Mouse (Mus musculus): ENCODE measurements at regions not wholly inside any gene's neighbourhood (a gene's known extent, or its start where the extent isn't known, plus 50 kb on each side); places are given as distances from the start of the nearest gene placed in this dataset.

DNA sequence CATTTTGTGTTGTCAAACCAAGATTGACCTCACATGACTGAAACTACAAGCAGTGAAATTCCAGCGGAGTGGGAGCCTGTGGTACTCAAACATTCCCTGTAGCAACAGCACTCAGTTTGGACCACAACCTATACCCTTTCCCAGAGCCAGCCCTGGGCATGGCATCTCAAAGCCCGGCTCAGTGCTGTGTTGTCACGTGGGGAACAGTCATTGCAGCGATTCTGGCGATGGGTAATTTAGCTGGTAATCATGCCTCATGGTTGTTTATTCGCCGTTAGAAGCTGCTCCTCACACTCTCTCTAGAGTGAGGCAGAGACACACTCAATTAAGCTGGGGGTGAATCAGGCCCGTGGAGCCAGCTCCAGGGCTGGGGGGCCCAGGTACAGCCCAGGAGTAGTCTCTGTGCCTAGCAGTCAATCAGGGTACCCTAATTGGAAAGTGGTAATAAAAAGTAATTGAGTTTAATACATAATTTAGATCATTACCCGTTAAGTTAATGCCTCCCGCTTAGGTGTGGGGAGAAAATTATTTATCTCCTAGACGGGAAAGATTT, 85.5 kb upstream of the A530016L24Rik start:
- no peak overlapping the region for H3K4me3 ChIP-seq (ENCODE audit: low read depth, low read length)
- no peaks in the 10 kb centered on the region for H3K36me3 ChIP-seq (ENCODE audit: control insufficient read depth, insufficient read depth, low read length)
- H3K27ac ChIP-seq (ENCODE audit: low read depth, low read length), result no peak overlapping the region
- 84% methylated on average over 11 of the region's 11 CpGs for WGBS
- peaks cover 2% of the 10 kb centered on the region; the same call in 1 of the 2 replicates for H3K27me3 ChIP-seq (ENCODE audit: control insufficient read depth, insufficient read depth, low read length)
- no peak overlapping the region for H3K4me2 ChIP-seq (replicated peaks; ENCODE audit: low read depth, low read length)
- H3K4me1 ChIP-seq (replicated peaks; ENCODE audit: control insufficient read depth, insufficient read depth, low read length), result no peaks in the 10 kb centered on the region
- no peak for DNase-seq (ENCODE audit: low spot score)
- no peak overlapping the region for H3K9ac ChIP-seq (ENCODE audit: low read depth, low read length)
- no peak for ATAC-seq (ENCODE audit: low FRiP score)
- no peaks in the 10 kb centered on the region for H3K9me3 ChIP-seq (ENCODE audit: control insufficient read depth, low read length)

DNA sequence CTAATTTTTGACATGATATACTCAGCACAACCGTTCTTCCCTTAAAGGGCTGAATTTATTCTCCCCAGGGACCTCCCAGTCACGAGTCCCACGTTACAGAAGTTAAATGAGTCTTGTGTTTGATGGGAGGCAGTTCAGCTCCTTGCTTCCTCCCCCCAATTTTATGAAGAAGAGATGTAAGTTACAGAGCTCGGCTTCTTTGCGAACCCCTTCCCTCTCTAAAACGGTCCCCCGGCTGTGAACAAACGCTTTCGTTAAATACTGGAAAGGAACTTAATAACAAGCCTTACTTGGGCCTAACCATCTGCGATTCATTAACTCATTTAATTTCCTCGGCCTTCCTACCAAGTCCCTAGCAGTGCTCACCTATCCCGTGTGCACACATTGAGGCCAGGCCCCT, 84.9 kb upstream of the A530016L24Rik start:
- Histone ChIP-seq H3K27ac (ENCODE audit: low read depth, low read length) (no peak overlapping the region), H3K4me1 (replicated peaks; ENCODE audit: control insufficient read depth, insufficient read depth, low read length) (no peaks in the 10 kb centered on the region), H3K27me3 (ENCODE audit: control insufficient read depth, insufficient read depth, low read length) (peaks cover 2% of the 10 kb centered on the region; the same call in 1 of the 2 replicates), H3K36me3 (ENCODE audit: control insufficient read depth, insufficient read depth, low read length) (no peaks in the 10 kb centered on the region), H3K9me3 (ENCODE audit: control insufficient read depth, low read length) (no peaks in the 10 kb centered on the region), H3K4me3 (ENCODE audit: low read depth, low read length) (no peak overlapping the region), H3K9ac (ENCODE audit: low read depth, low read length) (no peak overlapping the region), H3K4me2 (replicated peaks; ENCODE audit: low read depth, low read length) (no peak overlapping the region)
- DNase-seq (ENCODE audit: low spot score), result no peak
- no peak for ATAC-seq (ENCODE audit: low FRiP score)
- WGBS, result 74% methylated on average over 12 of the region's 12 CpGs

DNA sequence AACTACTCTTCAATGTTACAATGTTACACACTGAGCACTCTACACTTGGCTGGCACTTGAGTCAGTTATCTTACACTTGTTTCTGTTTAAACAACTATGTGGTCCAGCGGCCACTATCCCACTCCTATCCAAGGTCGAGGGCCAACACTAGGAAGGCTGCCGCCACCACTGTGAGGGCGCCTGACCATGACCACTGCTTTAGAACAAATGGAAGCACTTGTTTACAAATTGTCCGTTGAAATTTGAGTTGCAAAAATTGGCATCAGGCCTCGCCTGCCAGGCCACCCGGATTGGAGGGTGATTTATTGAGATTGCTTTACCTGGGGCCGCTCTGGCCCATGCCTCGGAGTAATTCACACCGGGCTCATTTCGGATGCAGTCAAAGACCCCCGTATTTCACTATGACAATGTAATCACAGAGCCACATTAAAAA, 83.5 kb upstream of the A530016L24Rik start:
- Histone ChIP-seq H3K27ac (ENCODE audit: low read depth, low read length) (no peak overlapping the region), H3K4me2 (replicated peaks; ENCODE audit: low read depth, low read length) (no peak overlapping the region), H3K9ac (ENCODE audit: low read depth, low read length) (no peak overlapping the region), H3K4me3 (ENCODE audit: low read depth, low read length) (no peak overlapping the region), H3K9me3 (ENCODE audit: control insufficient read depth, low read length) (no peaks in the 10 kb centered on the region), H3K4me1 (replicated peaks; ENCODE audit: control insufficient read depth, insufficient read depth, low read length) (no peaks in the 10 kb centered on the region), H3K36me3 (ENCODE audit: control insufficient read depth, insufficient read depth, low read length) (no peaks in the 10 kb centered on the region), H3K27me3 (ENCODE audit: control insufficient read depth, insufficient read depth, low read length) (no peaks in the 10 kb centered on the region)
- WGBS, result 77% methylated on average over 12 of the region's 12 CpGs
- DNase-seq (ENCODE audit: low spot score) (no peak), ATAC-seq (ENCODE audit: low FRiP score) (no peak)

DNA sequence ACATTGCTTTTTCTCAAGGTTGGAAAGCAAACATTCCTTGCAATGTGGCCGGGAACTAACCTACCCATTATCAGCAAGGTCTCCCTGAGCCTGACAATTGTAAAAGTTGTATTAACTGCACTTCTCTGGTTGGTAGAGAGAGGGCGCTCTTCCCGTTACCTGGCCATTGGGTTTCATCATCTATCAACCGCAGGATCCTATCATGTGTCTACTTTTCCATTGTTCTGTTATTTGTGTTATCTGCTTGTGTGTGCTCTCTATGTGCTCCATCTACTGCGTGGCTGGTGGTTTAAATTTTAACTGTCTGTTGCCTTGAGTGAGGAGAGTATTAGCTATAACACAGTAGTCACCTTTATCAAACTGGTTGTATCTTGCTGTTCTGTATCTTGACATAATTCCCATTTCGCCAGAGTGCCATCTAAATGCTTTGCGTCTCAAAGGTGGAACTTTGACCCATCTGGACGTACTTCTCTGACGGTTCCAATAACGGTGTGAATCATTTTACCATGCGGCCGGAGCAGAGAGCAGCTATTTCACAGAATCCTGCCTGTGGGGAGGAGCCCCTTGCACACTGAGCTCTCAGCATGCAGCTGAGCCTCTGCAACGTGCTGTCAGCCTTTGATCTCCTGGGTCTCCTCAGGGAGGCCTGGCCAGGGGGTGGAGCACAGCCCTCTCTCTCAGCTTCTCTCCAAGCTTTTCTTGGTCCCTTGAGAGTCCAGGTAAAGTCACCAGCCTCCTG, 77.5 kb upstream of the A530016L24Rik start:
- no peaks in the 10 kb centered on the region for H3K27me3 ChIP-seq (ENCODE audit: control insufficient read depth, insufficient read depth, low read length)
- H3K4me1 ChIP-seq (replicated peaks; ENCODE audit: control insufficient read depth, insufficient read depth, low read length), result no peaks in the 10 kb centered on the region
- WGBS, result 13% methylated on average over 13 of the region's 13 CpGs
- no peak overlapping the region for H3K27ac ChIP-seq (ENCODE audit: low read depth, low read length)
- DNase-seq (ENCODE audit: low spot score) (peak; percentile 37), ATAC-seq (ENCODE audit: low FRiP score) (no peak)
- no peak overlapping the region for H3K4me3 ChIP-seq (ENCODE audit: low read depth, low read length)
- no peaks in the 10 kb centered on the region for H3K36me3 ChIP-seq (ENCODE audit: control insufficient read depth, insufficient read depth, low read length)
- no peak overlapping the region for H3K9ac ChIP-seq (ENCODE audit: low read depth, low read length)
- H3K9me3 ChIP-seq (ENCODE audit: control insufficient read depth, low read length), result no peaks in the 10 kb centered on the region
- no peak overlapping the region for H3K4me2 ChIP-seq (replicated peaks; ENCODE audit: low read depth, low read length)

DNA sequence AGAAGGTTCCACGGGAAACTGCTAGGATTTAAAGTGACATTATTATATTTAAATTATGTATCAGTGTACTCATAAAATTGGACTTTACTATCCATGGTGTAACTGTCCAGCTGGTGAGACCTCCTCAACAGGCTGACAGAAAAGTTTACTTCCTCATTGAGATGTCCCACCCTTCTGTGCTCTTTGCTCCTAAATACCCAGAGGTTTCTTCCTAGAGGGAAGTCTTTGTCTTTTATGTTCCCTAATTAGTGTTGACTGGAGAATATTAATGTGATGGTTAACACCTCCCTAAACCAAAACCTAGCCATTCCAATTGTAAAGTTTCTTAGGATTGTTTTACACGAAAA, 76.9 kb upstream of the A530016L24Rik start:
- Histone ChIP-seq H3K4me2 (replicated peaks; ENCODE audit: low read depth, low read length) (no peak overlapping the region), H3K4me3 (ENCODE audit: low read depth, low read length) (no peak overlapping the region), H3K9ac (ENCODE audit: low read depth, low read length) (no peak overlapping the region), H3K9me3 (ENCODE audit: control insufficient read depth, low read length) (no peaks in the 10 kb centered on the region), H3K36me3 (ENCODE audit: control insufficient read depth, insufficient read depth, low read length) (no peaks in the 10 kb centered on the region), H3K4me1 (replicated peaks; ENCODE audit: control insufficient read depth, insufficient read depth, low read length) (no peaks in the 10 kb centered on the region), H3K27ac (ENCODE audit: low read depth, low read length) (no peak overlapping the region), H3K27me3 (ENCODE audit: control insufficient read depth, insufficient read depth, low read length) (no peaks in the 10 kb centered on the region)
- ATAC-seq (ENCODE audit: low FRiP score), result no peak
- 45% methylated on average over 2 of the region's 2 CpGs for WGBS
- no peak for DNase-seq (ENCODE audit: low spot score)

DNA sequence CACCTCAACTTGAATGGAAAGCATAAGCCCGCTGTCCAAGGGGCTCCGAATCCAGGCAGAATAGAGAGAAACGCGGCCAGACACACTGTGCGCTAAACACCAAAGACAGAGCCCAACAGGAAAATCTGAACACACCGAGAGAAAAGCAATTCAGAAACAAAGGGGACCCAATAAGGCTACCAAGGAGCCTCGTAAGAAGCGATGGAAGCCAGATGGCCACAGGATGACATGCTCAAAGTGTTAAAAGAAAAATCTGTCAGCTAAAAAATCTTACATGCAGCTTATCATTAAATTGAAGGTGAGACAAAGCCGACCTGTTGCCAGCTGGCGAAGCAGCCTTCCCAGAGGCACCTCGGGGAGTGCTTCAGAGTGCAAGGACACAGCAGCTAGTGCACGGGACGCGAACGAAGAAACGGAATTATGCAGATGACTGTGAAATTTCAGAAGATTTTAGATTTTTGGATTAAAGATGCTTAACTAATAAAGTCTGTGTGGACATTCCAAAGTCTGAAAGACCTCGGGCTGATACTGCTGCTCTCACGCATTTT, 73.2 kb upstream of the A530016L24Rik start:
- Histone ChIP-seq H3K4me3 (ENCODE audit: low read depth, low read length) (no peak overlapping the region), H3K4me1 (replicated peaks; ENCODE audit: control insufficient read depth, insufficient read depth, low read length) (no peaks in the 10 kb centered on the region), H3K27me3 (ENCODE audit: control insufficient read depth, insufficient read depth, low read length) (no peaks in the 10 kb centered on the region), H3K9me3 (ENCODE audit: control insufficient read depth, low read length) (no peaks in the 10 kb centered on the region), H3K36me3 (ENCODE audit: control insufficient read depth, insufficient read depth, low read length) (no peaks in the 10 kb centered on the region), H3K27ac (ENCODE audit: low read depth, low read length) (no peak overlapping the region), H3K4me2 (replicated peaks; ENCODE audit: low read depth, low read length) (no peak overlapping the region), H3K9ac (ENCODE audit: low read depth, low read length) (no peak overlapping the region)
- ATAC-seq (ENCODE audit: low FRiP score) (no peak), DNase-seq (ENCODE audit: low spot score) (no peak)
- WGBS, result 85% methylated on average over 18 of the region's 18 CpGs

DNA sequence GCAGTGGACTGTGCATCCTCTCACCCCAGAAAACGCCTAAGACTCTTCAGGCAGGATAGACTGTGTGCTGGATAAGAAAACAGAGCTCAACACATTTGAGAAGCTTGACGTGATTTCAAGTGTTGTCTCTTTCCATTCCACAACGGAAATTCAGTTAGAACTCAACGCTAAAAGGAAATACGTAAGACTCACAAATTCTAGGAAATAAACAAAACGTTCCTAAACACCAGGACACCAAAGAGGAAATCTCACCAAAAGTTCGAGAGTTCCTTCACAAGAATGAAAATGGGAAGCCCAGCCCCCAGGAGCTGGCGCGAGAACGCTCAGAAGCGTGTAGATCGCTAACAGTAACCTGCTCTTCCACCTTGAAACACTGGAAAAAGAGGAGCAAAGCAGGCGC, 72.7 kb upstream of the A530016L24Rik start:
- no peak overlapping the region for H3K4me2 ChIP-seq (replicated peaks; ENCODE audit: low read depth, low read length)
- H3K9ac ChIP-seq (ENCODE audit: low read depth, low read length), result no peak overlapping the region
- no peak for ATAC-seq (ENCODE audit: low FRiP score)
- no peaks in the 10 kb centered on the region for H3K4me1 ChIP-seq (replicated peaks; ENCODE audit: control insufficient read depth, insufficient read depth, low read length)
- no peaks in the 10 kb centered on the region for H3K36me3 ChIP-seq (ENCODE audit: control insufficient read depth, insufficient read depth, low read length)
- 86% methylated on average over 13 of the region's 13 CpGs for WGBS
- no peaks in the 10 kb centered on the region for H3K27me3 ChIP-seq (ENCODE audit: control insufficient read depth, insufficient read depth, low read length)
- no peak overlapping the region for H3K4me3 ChIP-seq (ENCODE audit: low read depth, low read length)
- no peak overlapping the region for H3K27ac ChIP-seq (ENCODE audit: low read depth, low read length)
- H3K9me3 ChIP-seq (ENCODE audit: control insufficient read depth, low read length), result no peaks in the 10 kb centered on the region
- no peak for DNase-seq (ENCODE audit: low spot score)

DNA sequence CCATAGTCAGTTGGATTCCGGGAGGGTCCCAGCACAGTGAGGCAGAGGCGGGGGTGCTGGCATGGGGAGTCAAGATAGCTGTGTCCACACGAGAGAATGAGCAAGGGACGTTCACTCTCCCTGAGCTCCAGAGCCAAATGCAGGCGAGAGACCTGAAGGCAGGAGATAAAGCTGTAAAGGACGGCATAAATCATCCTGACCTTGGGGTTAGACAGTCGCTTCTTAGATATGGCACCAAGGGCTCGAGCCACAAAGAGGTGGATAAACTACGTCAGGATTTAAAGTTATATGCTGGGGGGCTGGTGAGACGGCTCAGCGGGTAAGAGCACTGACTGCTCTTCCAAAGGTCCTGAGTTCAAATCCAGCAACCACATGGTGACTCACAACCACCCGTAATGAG, 70.6 kb upstream of the A530016L24Rik start:
- H3K9ac ChIP-seq (ENCODE audit: low read depth, low read length), result no peak overlapping the region
- no peaks in the 10 kb centered on the region for H3K27me3 ChIP-seq (ENCODE audit: control insufficient read depth, insufficient read depth, low read length)
- DNase-seq (ENCODE audit: low spot score), result no peak
- no peak for ATAC-seq (ENCODE audit: low FRiP score)
- no peak overlapping the region for H3K4me2 ChIP-seq (replicated peaks; ENCODE audit: low read depth, low read length)
- H3K4me3 ChIP-seq (ENCODE audit: low read depth, low read length), result no peak overlapping the region
- H3K36me3 ChIP-seq (ENCODE audit: control insufficient read depth, insufficient read depth, low read length), result no peaks in the 10 kb centered on the region
- no peak overlapping the region for H3K27ac ChIP-seq (ENCODE audit: low read depth, low read length)
- no peaks in the 10 kb centered on the region for H3K4me1 ChIP-seq (replicated peaks; ENCODE audit: control insufficient read depth, insufficient read depth, low read length)
- WGBS, result 82% methylated on average over 12 of the region's 12 CpGs
- no peaks in the 10 kb centered on the region for H3K9me3 ChIP-seq (ENCODE audit: control insufficient read depth, low read length)

DNA sequence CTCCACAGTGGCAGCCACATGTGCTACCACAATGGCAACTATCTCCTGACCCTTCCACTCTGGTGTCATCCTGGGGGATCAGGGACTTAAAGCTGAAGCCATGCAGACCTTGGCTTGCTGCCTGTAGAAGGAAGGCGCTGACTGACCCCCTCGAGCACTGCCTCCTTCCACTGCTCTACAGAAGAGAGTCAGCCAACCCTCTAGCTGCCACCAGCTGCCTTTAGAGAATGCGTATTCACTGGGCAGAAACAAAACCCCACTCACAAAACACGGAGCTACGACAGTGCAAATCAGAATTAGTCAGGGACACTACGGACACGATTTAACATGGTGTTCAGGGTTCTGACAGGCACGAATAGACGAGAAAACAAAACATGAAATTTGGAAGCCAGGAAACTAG, 67.1 kb upstream of the A530016L24Rik start:
- H3K27ac ChIP-seq (ENCODE audit: low read depth, low read length), result no peak overlapping the region
- DNase-seq (ENCODE audit: low spot score) (no peak), ATAC-seq (ENCODE audit: low FRiP score) (no peak)
- H3K27me3 ChIP-seq (ENCODE audit: control insufficient read depth, insufficient read depth, low read length), result no peaks in the 10 kb centered on the region
- H3K9me3 ChIP-seq (ENCODE audit: control insufficient read depth, low read length), result no peaks in the 10 kb centered on the region
- H3K4me2 ChIP-seq (replicated peaks; ENCODE audit: low read depth, low read length), result no peak overlapping the region
- H3K4me3 ChIP-seq (ENCODE audit: low read depth, low read length), result no peak overlapping the region
- no peaks in the 10 kb centered on the region for H3K4me1 ChIP-seq (replicated peaks; ENCODE audit: control insufficient read depth, insufficient read depth, low read length)
- 62% methylated on average over 9 of the region's 9 CpGs for WGBS
- H3K9ac ChIP-seq (ENCODE audit: low read depth, low read length), result no peak overlapping the region
- no peaks in the 10 kb centered on the region for H3K36me3 ChIP-seq (ENCODE audit: control insufficient read depth, insufficient read depth, low read length)

All from hindbrain, embryonic 11.5 days (tissue).